In genomic region chr7:19491731-19492130, GRCm38 (mm10) we compare ENCODE assay signal across 8 mouse cellular contexts. TPM values are rescaled to one million over a fixed set of nuclear protein-coding genes. Genes with fewer than 3 reads are reported as not detected.
A peak's percentile ranks its signal among the peaks of the same experiment; 100 is the strongest.
DNase-seq lines count a peak whose midpoint lies in the region; ATAC-seq and TF ChIP-seq lines count a peak whose summit lies in the region.

No protein-coding gene starts in this region.

- peaks cover 46% of the 10 kb centered on the region for H3K27me3 ChIP-seq in forebrain, embryonic 16.5 days (replicated peaks; ENCODE audit: control insufficient read depth, insufficient read depth, low read length)
- peaks cover 48% of the 10 kb centered on the region for H3K27me3 ChIP-seq in intestine, embryonic 14.5 days (replicated peaks; ENCODE audit: control insufficient read depth, insufficient read depth, low read length)
- peaks cover 31% of the 10 kb centered on the region for H3K27me3 ChIP-seq in liver, embryonic 13.5 days
- peaks cover 42% of the 10 kb centered on the region for H3K27me3 ChIP-seq in midbrain, postnatal 0 days (ENCODE audit: insufficient read depth, low read length)

- no peak overlapping the region for H3K4me3 ChIP-seq in layer of hippocampus, adult 2 months
- H3K4me3 ChIP-seq in forebrain, embryonic 16.5 days (replicated peaks; ENCODE audit: low read length), result no peak overlapping the region
- no peak overlapping the region for H3K4me3 ChIP-seq in intestine, embryonic 14.5 days (ENCODE audit: low read depth, low read length)
- no peak overlapping the region for H3K4me3 ChIP-seq in liver, embryonic 13.5 days (replicated peaks)
- H3K4me3 ChIP-seq in midbrain, postnatal 0 days (ENCODE audit: low read depth, low read length), result peak overlapping the region; percentile 12; the same call in 1 of the 2 replicates

- no peak overlapping the region; the same call in 1 of the 2 replicates for H3K9ac ChIP-seq in forebrain, embryonic 16.5 days (replicated peaks; ENCODE audit: low read depth, low read length)
- H3K9ac ChIP-seq in intestine, embryonic 14.5 days (ENCODE audit: low read length), result no peak overlapping the region
- no peak overlapping the region for H3K9ac ChIP-seq in liver, embryonic 13.5 days
- no peak overlapping the region for H3K9ac ChIP-seq in midbrain, postnatal 0 days (replicated peaks; ENCODE audit: low read length, poor library complexity, severe bottlenecking)

- no peak for ATAC-seq in forebrain, embryonic 16.5 days
- no peak for ATAC-seq in intestine, embryonic 14.5 days (replicated peaks; ENCODE audit: low FRiP score, low TSS enrichment, low read depth)
- no peak for ATAC-seq in liver, embryonic 13.5 days (ENCODE audit: low read depth)
- ATAC-seq in midbrain, postnatal 0 days (ENCODE audit: low FRiP score), result no peak

- H3K36me3 ChIP-seq in forebrain, embryonic 16.5 days (ENCODE audit: control insufficient read depth, insufficient read depth), result no peaks in the 10 kb centered on the region
- no peaks in the 10 kb centered on the region for H3K36me3 ChIP-seq in intestine, embryonic 14.5 days (ENCODE audit: control insufficient read depth, insufficient read depth, low read length)
- no peaks in the 10 kb centered on the region for H3K36me3 ChIP-seq in liver, embryonic 13.5 days
- H3K36me3 ChIP-seq in midbrain, postnatal 0 days (ENCODE audit: insufficient read depth, low read length), result no peaks in the 10 kb centered on the region

- no peak for DNase-seq in layer of hippocampus, adult 2 months (ENCODE audit: low spot score in 2 of 2)
- DNase-seq in layer of hippocampus, postnatal 25 days (ENCODE audit: extremely low spot score in 1 of 2, low spot score in 1 of 2), result no peak
- peak; percentile 70 for DNase-seq in intestine, embryonic 14.5 days (ENCODE audit: low spot score)
- no peak for DNase-seq in liver, embryonic 13.5 days
- no peak for DNase-seq in midbrain, postnatal 0 days (ENCODE audit: low spot score)
- no peak for DNase-seq in layer of hippocampus, adult 8-10 months (ENCODE audit: low spot score in 2 of 2)
- DNase-seq in layer of hippocampus, adult 9-11 months, result no peak

- peak overlapping the region; percentile 19; the same call in 1 of the 2 replicates for H3K4me2 ChIP-seq in forebrain, embryonic 16.5 days (ENCODE audit: low read length)
- peak overlapping the region; percentile 34 for H3K4me2 ChIP-seq in intestine, embryonic 14.5 days (ENCODE audit: low read length)
- peak overlapping the region; percentile 16 for H3K4me2 ChIP-seq in liver, embryonic 13.5 days
- H3K4me2 ChIP-seq in midbrain, postnatal 0 days (ENCODE audit: low read depth, low read length, poor library complexity, severe bottlenecking), result peak overlapping the region; percentile 28

- H3K27ac ChIP-seq in layer of hippocampus, adult 2 months, result no peak overlapping the region
- no peak overlapping the region for H3K27ac ChIP-seq in forebrain, embryonic 16.5 days (ENCODE audit: low read length)
- H3K27ac ChIP-seq in intestine, embryonic 14.5 days (ENCODE audit: low read depth), result no peak overlapping the region
- no peak overlapping the region for H3K27ac ChIP-seq in liver, embryonic 13.5 days
- no peak overlapping the region for H3K27ac ChIP-seq in midbrain, postnatal 0 days (ENCODE audit: low read depth, low read length)

- 2% methylated on average over 26 of the region's 26 CpGs for WGBS in forebrain, embryonic 16.5 days
- under 1% methylated on average over 26 of the region's 26 CpGs for WGBS in intestine, embryonic 14.5 days
- WGBS in liver, embryonic 13.5 days (ENCODE audit: insufficient replicate concordance), result 33% methylated on average over 26 of the region's 26 CpGs
- 1% methylated on average over 24 of the region's 26 CpGs for WGBS in midbrain, postnatal 0 days

- TF ChIP-seq CTCF in layer of hippocampus, adult 2 months (conservative IDR thresholded peaks at IDR 0.05), result peak; percentile 35
- TF ChIP-seq CTCF in midbrain, postnatal 0 days (IDR thresholded peaks at IDR 0.05), result peak; percentile 28

- no peaks in the 10 kb centered on the region for H3K9me3 ChIP-seq in forebrain, embryonic 16.5 days (ENCODE audit: control insufficient read depth, low read length)
- H3K9me3 ChIP-seq in intestine, embryonic 14.5 days (ENCODE audit: control insufficient read depth, low read length), result no peaks in the 10 kb centered on the region
- no peaks in the 10 kb centered on the region for H3K9me3 ChIP-seq in liver, embryonic 13.5 days (replicated peaks)
- no peaks in the 10 kb centered on the region for H3K9me3 ChIP-seq in midbrain, postnatal 0 days (ENCODE audit: low read length)

- peaks cover 8% of the 10 kb centered on the region for H3K4me1 ChIP-seq in forebrain, embryonic 16.5 days (replicated peaks; ENCODE audit: control insufficient read depth, insufficient read depth, low read length)
- H3K4me1 ChIP-seq in intestine, embryonic 14.5 days (replicated peaks; ENCODE audit: control insufficient read depth, insufficient read depth, low read length), result no peaks in the 10 kb centered on the region
- H3K4me1 ChIP-seq in liver, embryonic 13.5 days (replicated peaks), result peaks cover 18% of the 10 kb centered on the region
- no peaks in the 10 kb centered on the region for H3K4me1 ChIP-seq in midbrain, postnatal 0 days (ENCODE audit: insufficient read depth, low read length)

RNA-seq across cellular contexts. Expression of gene Bloc1s3, which starts 16.4 kb away (rescaled TPM):
- total RNA-seq in layer of hippocampus, adult 2 months (2021), result 1 to 10 TPM; 6.0 to 6.9 TPM
- 1 to 10 TPM; 6.0 to 7.1 TPM for total RNA-seq in layer of hippocampus, postnatal 25 days (2021)
- polyA plus RNA-seq in forebrain, embryonic 16.5 days (2015; fragmentation: Nextera tagmentation; extraction: Ambion mirVana), result 3.7 and 4.9 TPM in 2 replicates
- 0.93 and 1.2 TPM in 2 replicates for polyA plus RNA-seq in intestine, embryonic 14.5 days (2014; fragmentation: Nextera tagmentation; extraction: Ambion mirVana)
- polyA plus RNA-seq in liver, embryonic 13.5 days (2015; fragmentation: Nextera tagmentation; extraction: Ambion mirVana), result 1.3 TPM in 2 replicates
- total RNA-seq in midbrain, postnatal 0 days (2014; rRNA removed), result 17.8 and 21.4 TPM in 2 replicates
- 3.9 and 4.2 TPM in 2 replicates for polyA plus RNA-seq in midbrain, postnatal 0 days (2015; fragmentation: Nextera tagmentation; extraction: Ambion mirVana)
- total RNA-seq in layer of hippocampus, adult 8-10 months (2022), result 1 to 10 TPM; 4.7 to 6.7 (median 5.9) TPM

RNA-seq across cellular contexts. Expression of gene Trappc6a, which starts 16.5 kb away (rescaled TPM):
- 10 to 100 TPM; 17.2 to 20.7 TPM for total RNA-seq in layer of hippocampus, adult 2 months (2021)
- total RNA-seq in layer of hippocampus, postnatal 25 days (2021), result 10 to 100 TPM; 20.1 to 21.1 TPM
- polyA plus RNA-seq in forebrain, embryonic 16.5 days (2015; fragmentation: Nextera tagmentation; extraction: Ambion mirVana), result 29.4 and 31.2 TPM in 2 replicates
- polyA plus RNA-seq in intestine, embryonic 14.5 days (2014; fragmentation: Nextera tagmentation; extraction: Ambion mirVana), result 113 TPM in 2 replicates
- 39.5 and 45.2 TPM in 2 replicates for polyA plus RNA-seq in liver, embryonic 13.5 days (2015; fragmentation: Nextera tagmentation; extraction: Ambion mirVana)
- total RNA-seq in midbrain, postnatal 0 days (2014; rRNA removed), result 14.9 and 23.9 TPM in 2 replicates
- polyA plus RNA-seq in midbrain, postnatal 0 days (2015; fragmentation: Nextera tagmentation; extraction: Ambion mirVana), result 32.2 and 32.6 TPM in 2 replicates
- 10 to 100 TPM; 17.1 to 25.2 (median 21.6) TPM for total RNA-seq in layer of hippocampus, adult 8-10 months (2022)

RNA-seq across cellular contexts. Expression of gene Nkpd1, which starts 25.9 kb away (rescaled TPM):
- total RNA-seq in layer of hippocampus, adult 2 months (2021), result under 1 TPM; 0.38 to 0.71 TPM
- total RNA-seq in layer of hippocampus, postnatal 25 days (2021), result under 1 TPM; 0.49 to 0.66 TPM
- 0.81 and 0.90 TPM in 2 replicates for polyA plus RNA-seq in forebrain, embryonic 16.5 days (2015; fragmentation: Nextera tagmentation; extraction: Ambion mirVana)
- 0.09 and 0.27 TPM in 2 replicates for polyA plus RNA-seq in intestine, embryonic 14.5 days (2014; fragmentation: Nextera tagmentation; extraction: Ambion mirVana)
- polyA plus RNA-seq in liver, embryonic 13.5 days (2015; fragmentation: Nextera tagmentation; extraction: Ambion mirVana), result not detected in 2 replicates
- 2.3 TPM in 2 replicates for total RNA-seq in midbrain, postnatal 0 days (2014; rRNA removed)
- 1.6 and 1.8 TPM in 2 replicates for polyA plus RNA-seq in midbrain, postnatal 0 days (2015; fragmentation: Nextera tagmentation; extraction: Ambion mirVana)
- total RNA-seq in layer of hippocampus, adult 8-10 months (2022), result under 1 TPM; 0.39 to 0.86 (median 0.77) TPM

RNA-seq across cellular contexts. Expression of gene Exoc3l2, which starts 28.6 kb away (rescaled TPM):
- total RNA-seq in layer of hippocampus, adult 2 months (2021), result under 1 TPM; 0.10 to 0.38 TPM
- total RNA-seq in layer of hippocampus, postnatal 25 days (2021), result under 1 TPM; 0.37 to 0.38 TPM
- polyA plus RNA-seq in forebrain, embryonic 16.5 days (2015; fragmentation: Nextera tagmentation; extraction: Ambion mirVana), result 0.11 and 0.19 TPM in 2 replicates
- polyA plus RNA-seq in intestine, embryonic 14.5 days (2014; fragmentation: Nextera tagmentation; extraction: Ambion mirVana), result 0.76 and 0.90 TPM in 2 replicates
- 0.83 and 1.0 TPM in 2 replicates for polyA plus RNA-seq in liver, embryonic 13.5 days (2015; fragmentation: Nextera tagmentation; extraction: Ambion mirVana)
- 0.28 and 0.49 TPM in 2 replicates for total RNA-seq in midbrain, postnatal 0 days (2014; rRNA removed)
- polyA plus RNA-seq in midbrain, postnatal 0 days (2015; fragmentation: Nextera tagmentation; extraction: Ambion mirVana), result 1.5 and 1.6 TPM in 2 replicates
- under 1 TPM; 0.08 to 0.41 (median 0.38) TPM for total RNA-seq in layer of hippocampus, adult 8-10 months (2022)

RNA-seq across cellular contexts. Expression of gene Mark4, which starts 33.1 kb away (rescaled TPM):
- total RNA-seq in layer of hippocampus, adult 2 months (2021), result 10 to 100 TPM; 92.9 to 99.6 TPM
- 100 to 1,000 TPM in 1 of 2 experiments, 10 to 100 TPM in 1; 92.8 to 105 TPM for total RNA-seq in layer of hippocampus, postnatal 25 days (2021)
- polyA plus RNA-seq in forebrain, embryonic 16.5 days (2015; fragmentation: Nextera tagmentation; extraction: Ambion mirVana), result 13.8 and 17.5 TPM in 2 replicates
- 7.5 and 8.5 TPM in 2 replicates for polyA plus RNA-seq in intestine, embryonic 14.5 days (2014; fragmentation: Nextera tagmentation; extraction: Ambion mirVana)
- polyA plus RNA-seq in liver, embryonic 13.5 days (2015; fragmentation: Nextera tagmentation; extraction: Ambion mirVana), result 1.3 and 1.6 TPM in 2 replicates
- 58.1 and 68.9 TPM in 2 replicates for total RNA-seq in midbrain, postnatal 0 days (2014; rRNA removed)
- 16.2 and 17.0 TPM in 2 replicates for polyA plus RNA-seq in midbrain, postnatal 0 days (2015; fragmentation: Nextera tagmentation; extraction: Ambion mirVana)
- total RNA-seq in layer of hippocampus, adult 8-10 months (2022), result 100 to 1,000 TPM in 1 of 4 experiments, 10 to 100 TPM in 3; 87.6 to 103 (median 95.0) TPM
